Mouse (Mus musculus) kidney, embryonic 14.5 days (tissue): ENCODE results near the gene Rnf121. TPM values are rescaled to one million over a fixed set of nuclear protein-coding genes. Genes with fewer than 3 reads are reported as not detected.
"Not testable (repeated sequence)": the region's sequence is repeated elsewhere in the genome, so short reads cannot be mapped to it uniquely, and the experiment has no call there.

Experiments used
- ATAC-seq: fragments of 200-750 bp; cut with Nextera tagmentation; 2 replicates; pipeline ENCODE4 v1.8.0; 2017; ENCODE audit warnings: moderate number of reproducible peaks, mild to moderate bottlenecking, moderate TSS enrichment, moderate library complexity; ENCODE audit not compliant: low FRiP score, low TSS enrichment
- H3K27ac ChIP-seq: fragments of 300-500 bp; sonication (generic); 2 replicates; pipeline ENCODE4 v1.5.1; 2014; ENCODE audit warnings: low read depth, mild to moderate bottlenecking, low read length, moderate library complexity, mixed read lengths
- H3K27me3 ChIP-seq: fragments of 300-500 bp; sonication (generic); 2 replicates; pipeline ENCODE4 v1.6.1; 2014; ENCODE audit warnings: mild to moderate bottlenecking, low read length; ENCODE audit not compliant: control insufficient read depth, insufficient read depth
- H3K36me3 ChIP-seq: fragments of 300-500 bp; sonication (generic); 2 replicates; pipeline ENCODE4 v1.6.1; 2014; ENCODE audit warnings: low read length, mixed read lengths; ENCODE audit not compliant: control insufficient read depth, insufficient read depth
- H3K4me1 ChIP-seq: fragments of 300-500 bp; sonication (generic); 2 replicates; pipeline ENCODE4 v1.6.1; 2014; ENCODE audit warnings: low read length, mixed read lengths; ENCODE audit not compliant: control insufficient read depth, insufficient read depth
- H3K4me2 ChIP-seq: fragments of 300-500 bp; sonication (generic); replicated peaks from 2 replicates; pipeline ENCODE4 v1.6.1; 2014; ENCODE audit warnings: low read depth, mild to moderate bottlenecking, low read length
- H3K4me3 ChIP-seq: fragments of 300-500 bp; sonication (generic); 2 replicates; pipeline ENCODE4 v1.5.1; 2014; ENCODE audit warnings: mild to moderate bottlenecking, low read length
- H3K9ac ChIP-seq: fragments of 300-500 bp; sonication (generic); 2 replicates; pipeline ENCODE4 v1.6.1; 2014; ENCODE audit warnings: low read depth, mild to moderate bottlenecking, low read length, moderate library complexity
- H3K9me3 ChIP-seq: fragments of 300-500 bp; sonication (generic); 2 replicates; pipeline ENCODE4 v1.6.1; 2016; ENCODE audit warnings: low read length; ENCODE audit not compliant: control insufficient read depth
- WGBS: fragments of 180-500 bp; shearing (Covaris S2); extraction: QIAGEN DNeasy Blood & Tissue Kit; methylation state at CpG from one replicate; pipeline ENCODE4 v1.1.7; 2014; 5-methylcytosine and 5-hydroxymethylcytosine counted together
- polyA plus RNA-seq: library from polyadenylated mRNA; unstranded; fragments of >200 nt; fragmentation: Nextera tagmentation; extraction: Ambion mirVana; gene quantifications from 2 replicates; pipeline ENCODE4 v1.2.1, GENCODE M21; 2014

Gene Rnf121
- polyA plus RNA-seq, 1 experiment from 2014 or later: 28.8 TPM

DNA sequence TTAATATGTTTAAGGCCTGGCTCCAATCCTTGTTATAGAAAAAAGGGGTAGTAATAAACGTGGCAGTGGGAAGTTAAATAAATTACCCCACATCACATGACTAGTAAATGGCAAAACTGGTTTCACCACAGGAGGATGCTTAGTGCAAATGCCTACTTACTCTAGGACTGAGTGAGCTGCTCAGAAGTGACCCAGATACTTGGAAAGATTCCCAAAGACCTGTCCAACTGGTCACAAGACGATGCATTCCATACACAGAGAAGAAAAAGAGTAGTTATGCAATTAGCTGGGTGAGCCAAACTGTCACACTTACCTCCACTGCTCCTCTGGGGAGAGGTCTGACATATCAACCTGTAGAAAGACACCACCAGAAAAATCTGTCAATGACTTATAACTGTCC lies 23.0 kb downstream of the Rnf121 start:
- no peak overlapping the region for H3K4me3 ChIP-seq
- H3K9me3 ChIP-seq: no peaks in the 10 kb centered on the region
- peaks cover 35% of the 10 kb centered on the region for H3K36me3 ChIP-seq
- H3K27me3 ChIP-seq: no peaks in the 10 kb centered on the region
- no peak overlapping the region for H3K4me2 ChIP-seq
- no peak for ATAC-seq
- H3K4me1 ChIP-seq: no peaks in the 10 kb centered on the region
- no peak overlapping the region for H3K9ac ChIP-seq
- no peak overlapping the region for H3K27ac ChIP-seq
- WGBS: 67% methylated on average over 2 of the region's 2 CpGs

DNA sequence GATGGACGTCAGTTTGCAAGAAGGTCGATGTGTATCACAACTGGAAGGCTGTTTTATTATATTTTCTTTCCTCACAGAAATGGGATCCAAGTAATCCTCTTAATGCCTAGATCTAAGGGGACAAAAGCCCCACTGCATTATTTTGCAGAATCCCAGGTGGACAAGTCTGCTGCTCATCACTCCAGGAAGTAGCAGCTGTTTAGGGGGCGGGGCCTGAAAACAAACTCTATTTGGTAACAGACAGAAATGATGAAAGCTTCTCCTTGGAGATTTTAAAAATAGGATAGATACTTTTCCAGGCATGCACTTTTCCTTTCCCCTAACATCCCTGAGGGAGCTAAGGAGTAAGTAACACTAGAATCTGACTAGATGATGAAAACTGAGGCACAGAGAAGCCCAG lies 28.0 kb downstream of the Rnf121 start:
- ATAC-seq: no peak
- Histone ChIP-seq H3K4me2 (no peak overlapping the region), H3K27ac (no peak overlapping the region), H3K9ac (no peak overlapping the region), H3K4me1 (no peaks in the 10 kb centered on the region), H3K27me3 (no peaks in the 10 kb centered on the region), H3K9me3 (no peaks in the 10 kb centered on the region), H3K4me3 (no peak overlapping the region), H3K36me3 (peaks cover 83% of the 10 kb centered on the region)
- 93% methylated on average over 3 of the region's 3 CpGs for WGBS

GRCm38 (mm10) chr7:102035534-102035933 lies 29.7 kb downstream of the Rnf121 start:
- Histone ChIP-seq H3K9ac (no peak overlapping the region), H3K4me2 (no peak overlapping the region), H3K4me3 (no peak overlapping the region), H3K36me3 (peaks cover 94% of the 10 kb centered on the region), H3K27ac (no peak overlapping the region), H3K4me1 (no peaks in the 10 kb centered on the region), H3K9me3 (no peaks in the 10 kb centered on the region), H3K27me3 (no peaks in the 10 kb centered on the region)
- 97% methylated on average over 2 of the region's 2 CpGs for WGBS
- no peak for ATAC-seq

DNA sequence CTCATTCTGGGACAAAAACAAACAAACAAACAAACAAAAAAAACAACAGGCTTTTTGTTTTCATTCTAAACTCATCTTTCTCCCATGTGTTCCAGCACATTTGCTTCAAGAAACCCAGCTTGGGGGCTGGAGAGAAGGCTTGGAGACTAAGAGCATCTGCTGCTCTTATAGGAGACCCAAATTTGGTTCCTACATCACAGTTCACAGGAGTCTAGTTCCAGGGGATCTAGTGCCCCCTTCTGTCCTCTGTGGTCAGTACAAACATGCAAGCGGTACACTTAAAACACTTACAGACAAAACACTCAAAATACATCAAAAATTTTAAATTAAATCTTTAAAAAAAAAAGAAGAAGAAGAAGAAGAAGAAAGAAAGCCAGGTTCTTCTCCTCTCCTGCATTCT lies 30.4 kb downstream of the Rnf121 start:
- Histone ChIP-seq H3K27ac (no peak overlapping the region), H3K9me3 (no peaks in the 10 kb centered on the region), H3K4me1 (no peaks in the 10 kb centered on the region), H3K36me3 (peaks cover 92% of the 10 kb centered on the region), H3K27me3 (no peaks in the 10 kb centered on the region), H3K4me3 (no peak overlapping the region), H3K9ac (no peak overlapping the region), H3K4me2 (no peak overlapping the region)
- ATAC-seq: no peak
- 94% methylated on average over 1 of the region's 1 CpGs for WGBS

- H3K4me1 ChIP-seq: no peaks in the 10 kb centered on the region
- ATAC-seq: no peak
- 91% methylated on average over 2 of the region's 2 CpGs for WGBS
- no peak overlapping the region for H3K4me2 ChIP-seq
- H3K27me3 ChIP-seq: no peaks in the 10 kb centered on the region
- no peak overlapping the region for H3K4me3 ChIP-seq
- peaks cover 48% of the 10 kb centered on the region for H3K36me3 ChIP-seq
- H3K9me3 ChIP-seq: no peaks in the 10 kb centered on the region
- H3K27ac ChIP-seq: no peak overlapping the region
- no peak overlapping the region for H3K9ac ChIP-seq
These were observed 39.8 kb downstream of the Rnf121 start for GRCm38 (mm10) chr7:102025187-102026119.

GRCm38 (mm10) chr7:102023821-102024220 lies 41.4 kb downstream of the Rnf121 start:
- 98% methylated on average over 9 of the region's 9 CpGs for WGBS
- ATAC-seq: no peak
- no peak overlapping the region for H3K4me2 ChIP-seq
- no peak overlapping the region for H3K9ac ChIP-seq
- H3K27me3 ChIP-seq: no peaks in the 10 kb centered on the region
- no peaks in the 10 kb centered on the region for H3K4me1 ChIP-seq
- no peak overlapping the region for H3K27ac ChIP-seq
- no peak overlapping the region for H3K4me3 ChIP-seq
- H3K9me3 ChIP-seq: no peaks in the 10 kb centered on the region
- H3K36me3 ChIP-seq: peaks cover 56% of the 10 kb centered on the region

- not testable (repeated sequence) for H3K27me3 ChIP-seq, H3K9ac ChIP-seq, H3K27ac ChIP-seq, ATAC-seq, H3K9me3 ChIP-seq, H3K4me2 ChIP-seq, H3K4me3 ChIP-seq, H3K4me1 ChIP-seq
- H3K36me3 ChIP-seq: peaks cover 72% of the 10 kb centered on the region
- WGBS: 88% methylated on average over 2 of the region's 2 CpGs
These were observed 44.3 kb downstream of the Rnf121 start for GRCm38 (mm10) chr7:102020934-102021333.

GRCm38 (mm10) chr7:102019362-102019761 lies 45.9 kb downstream of the Rnf121 start:
- Histone ChIP-seq H3K9ac (no peak overlapping the region), H3K27me3 (no peaks in the 10 kb centered on the region), H3K27ac (no peak overlapping the region), H3K4me3 (no peak overlapping the region), H3K4me1 (no peaks in the 10 kb centered on the region), H3K9me3 (no peaks in the 10 kb centered on the region), H3K36me3 (peaks cover 82% of the 10 kb centered on the region), H3K4me2 (no peak overlapping the region)
- no peak for ATAC-seq
- 68% methylated on average over 3 of the region's 3 CpGs for WGBS

DNA sequence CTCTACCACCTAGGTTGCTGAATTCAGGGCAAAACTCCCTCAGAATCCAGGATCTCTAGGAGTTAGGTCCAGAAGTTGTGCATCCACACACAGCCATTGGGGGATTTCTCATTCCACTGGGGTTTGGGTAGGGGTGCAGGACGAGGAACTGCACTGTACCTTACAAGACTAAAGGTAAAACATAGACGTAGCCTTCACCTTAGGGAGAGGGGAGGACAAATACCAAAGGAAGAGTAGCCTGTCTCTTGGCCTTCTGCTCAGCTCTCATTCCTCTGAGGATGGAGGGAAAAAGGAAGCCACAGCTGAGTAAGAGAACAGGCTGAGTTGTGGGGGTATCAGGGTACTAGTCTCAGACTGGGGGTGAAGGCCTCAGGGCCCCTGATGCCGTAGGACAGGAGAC lies 46.7 kb downstream of the Rnf121 start, which contains the start of gene Il18bp:
Il18bp (minus strand) TSS at position 101 of the 400 bp plus-strand sequence.
- H3K4me2 ChIP-seq: no peak within 1 kb of the TSS
- 89% methylated on average over 3 of the region's 3 CpGs for WGBS
- H3K36me3 ChIP-seq: peaks cover 83% of the 10 kb centered on the region

More for the DNA sequence above, 46.7 kb downstream of the Rnf121 start, which contains the start of gene Il18bp:
- H3K27ac ChIP-seq: no peak within 1 kb of the TSS
- no peaks in the 10 kb centered on the region for H3K9me3 ChIP-seq
- ATAC-seq: no peak
- H3K27me3 ChIP-seq: no peaks in the 10 kb centered on the region
- H3K4me1 ChIP-seq: no peaks in the 10 kb centered on the region
- no peak within 1 kb of the TSS for H3K9ac ChIP-seq
- no peak within 1 kb of the TSS for H3K4me3 ChIP-seq
